Mouse (Mus musculus) forebrain, embryonic 16.5 days (tissue): ENCODE measurements around the gene Reep3. TPM values are rescaled to one million over a fixed set of nuclear protein-coding genes. Genes with fewer than 3 reads are reported as not detected.
A peak's percentile ranks its signal among the peaks of the same experiment; 100 is the strongest.

Experiments used
- ATAC-seq: fragments of 200-750 bp; cut with Nextera tagmentation; 2 replicates; pipeline ENCODE4 v1.8.0; 2017; ENCODE audit warnings: mild to moderate bottlenecking, moderate library complexity
- H3K27ac ChIP-seq: fragments of 300-500 bp; sonication (generic); 2 replicates; pipeline ENCODE4 v1.5.1; 2014; ENCODE audit warnings: low read length, control low read depth
- H3K27me3 ChIP-seq: fragments of 300-500 bp; sonication (generic); replicated peaks from 2 replicates; pipeline ENCODE4 v1.6.1; 2014; ENCODE audit warnings: low read length; ENCODE audit not compliant: control insufficient read depth, insufficient read depth
- H3K36me3 ChIP-seq: fragments of 300-500 bp; sonication (generic); 2 replicates; pipeline ENCODE4 v1.6.1; 2014; ENCODE audit not compliant: control insufficient read depth, insufficient read depth
- H3K4me1 ChIP-seq: fragments of 300-500 bp; sonication (generic); replicated peaks from 2 replicates; pipeline ENCODE4 v1.6.1; 2014; ENCODE audit warnings: low read length; ENCODE audit not compliant: control insufficient read depth, insufficient read depth
- H3K4me2 ChIP-seq: fragments of 300-500 bp; sonication (generic); 2 replicates; pipeline ENCODE4 v1.6.1; 2014; ENCODE audit warnings: mild to moderate bottlenecking, low read length, control low read depth
- H3K4me3 ChIP-seq: fragments of 300-500 bp; sonication (generic); replicated peaks from 2 replicates; pipeline ENCODE4 v1.5.1; 2014; ENCODE audit warnings: mild to moderate bottlenecking, low read length, control low read depth
- H3K9ac ChIP-seq: fragments of 300-500 bp; sonication (generic); replicated peaks from 2 replicates; pipeline ENCODE4 v1.6.1; 2014; ENCODE audit warnings: low read depth, low read length, control low read depth
- H3K9me3 ChIP-seq: fragments of 300-500 bp; sonication (generic); 2 replicates; pipeline ENCODE4 v1.6.1; 2016; ENCODE audit warnings: low read length; ENCODE audit not compliant: control insufficient read depth
- WGBS: fragments of 180-500 bp; shearing (Covaris S2); extraction: QIAGEN DNeasy Blood & Tissue Kit; methylation state at CpG from one replicate; pipeline ENCODE4 v1.1.7; 2014; 5-methylcytosine and 5-hydroxymethylcytosine counted together
- polyA plus RNA-seq: library from polyadenylated mRNA; unstranded; fragments of >200 nt; fragmentation: Nextera tagmentation; extraction: Ambion mirVana; gene quantifications from 2 replicates; pipeline ENCODE4 v1.2.1, GENCODE M21; 2015

Reep3 gene
- polyA plus RNA-seq, 1 experiment from 2014 or later, result 34.9 TPM

- Histone ChIP-seq H3K27me3 (no peaks in the 10 kb centered on the region), H3K9ac (no peak overlapping the region), H3K27ac (no peak overlapping the region), H3K4me1 (0 out of 2 replicates have a peak, but pooled peaks cover 2% of the 10 kb centered on the region), H3K4me3 (no peak overlapping the region), H3K36me3 (no peaks in the 10 kb centered on the region), H3K4me2 (no peak overlapping the region), H3K9me3 (no peaks in the 10 kb centered on the region)
- 81% methylated on average over 5 of the region's 5 CpGs for WGBS
- ATAC-seq, result no peak
Measured at GRCm38 (mm10) chr10:66969081-66969480, 127.7 kb downstream of the Reep3 start.

GRCm38 (mm10) chr10:66968541-66968940 lies 128.2 kb downstream of the Reep3 start:
- Histone ChIP-seq H3K27me3 (no peaks in the 10 kb centered on the region), H3K27ac (no peak overlapping the region), H3K4me3 (no peak overlapping the region), H3K4me1 (0 out of 2 replicates have a peak, but pooled peaks cover 2% of the 10 kb centered on the region), H3K9me3 (no peaks in the 10 kb centered on the region), H3K36me3 (no peaks in the 10 kb centered on the region), H3K4me2 (no peak overlapping the region), H3K9ac (no peak overlapping the region)
- 18% methylated on average over 4 of the region's 4 CpGs for WGBS
- ATAC-seq, result no peak

GRCm38 (mm10) chr10:66966391-66967109 lies 130.2 kb downstream of the Reep3 start:
- WGBS, result 48% methylated on average over 9 of the region's 9 CpGs
- H3K36me3 ChIP-seq, result no peaks in the 10 kb centered on the region
- 0 out of 2 replicates have a peak, but pooled peaks cover 2% of the 10 kb centered on the region for H3K4me1 ChIP-seq
- no peaks in the 10 kb centered on the region for H3K9me3 ChIP-seq
- no peak overlapping the region for H3K9ac ChIP-seq
- peak overlapping the region; percentile 13 for H3K27ac ChIP-seq
- H3K4me2 ChIP-seq, result no peak overlapping the region
- ATAC-seq, result peak; percentile 57
- no peak overlapping the region for H3K4me3 ChIP-seq
- H3K27me3 ChIP-seq, result no peaks in the 10 kb centered on the region

- H3K4me1 ChIP-seq, result no peaks in the 10 kb centered on the region
- H3K9me3 ChIP-seq, result no peaks in the 10 kb centered on the region
- H3K27me3 ChIP-seq, result no peaks in the 10 kb centered on the region
- H3K4me2 ChIP-seq, result no peak overlapping the region
- no peak overlapping the region for H3K4me3 ChIP-seq
- H3K9ac ChIP-seq, result no peak overlapping the region
- H3K36me3 ChIP-seq, result no peaks in the 10 kb centered on the region
- WGBS, result 91% methylated on average over 8 of the region's 8 CpGs
- H3K27ac ChIP-seq, result no peak overlapping the region
- ATAC-seq, result no peak
Measured at GRCm38 (mm10) chr10:66960136-66960535, 136.6 kb downstream of the Reep3 start.

Other genes starting within 250 kb of the Reep3 start
- 51.8 and 55.2 TPM in 2 replicates for gene Jmjd1c, start 820 bp downstream of the Reep3 start, polyA plus RNA-seq
- 42.0 and 42.5 TPM in 2 replicates for gene Nrbf2, start 188.4 kb upstream of the Reep3 start, polyA plus RNA-seq